Mouse (Mus musculus) testis, adult 2 months (tissue): Measurements from ENCODE around the gene Bclaf1.

ENCODE experiments used
- CTCF ChIP-seq: fragments of 200-500 bp; IDR thresholded peaks from 2 replicates; pipeline ENCODE4 v1.5.1; 2012; ENCODE audit warnings: low read depth, mild to moderate bottlenecking, inconsistent platforms, low read length, moderate library complexity; ENCODE audit not compliant: control insufficient read depth, insufficient read depth, insufficient replicate concordance
- POLR2A ChIP-seq: fragments of 200-500 bp; IDR thresholded peaks from 2 replicates; pipeline ENCODE4 v1.6.1; 2012; ENCODE audit warnings: low read depth, mild to moderate bottlenecking, inconsistent platforms, low read length, moderate library complexity; ENCODE audit not compliant: control insufficient read depth

GRCm38 (mm10) chr10:20379071-20379735 is 66.9 kb downstream of the Bclaf1 start:
- TF ChIP-seq POLR2A = no peak
- no peak for TF ChIP-seq CTCF
